Mouse (Mus musculus) yolk sac, embryonic 10.5 days (tissue): ENCODE measurements at regions not wholly inside any gene's neighbourhood (a gene's known extent, or its start where the extent isn't known, plus 50 kb on each side); places are given as distances from the start of the nearest gene placed in this dataset.

Experiments used
- DNase-seq: peaks from one replicate; pipeline ENCODE4 v3.0.0-alpha.2; 2017; ENCODE audit warnings: low spot score

- no peak for DNase-seq
Measured at GRCm38 (mm10) chr7:110717104-110717503, 50.9 kb upstream of the Ampd3 start.
